Mouse (Mus musculus): ENCODE results near the gene Cfap161. TPM values are rescaled to one million over a fixed set of nuclear protein-coding genes. Genes with fewer than 3 reads are reported as not detected.

The Cfap161 gene
- polyA plus RNA-seq, 1 experiment from 2014 or later = 1.4 TPM

DNA sequence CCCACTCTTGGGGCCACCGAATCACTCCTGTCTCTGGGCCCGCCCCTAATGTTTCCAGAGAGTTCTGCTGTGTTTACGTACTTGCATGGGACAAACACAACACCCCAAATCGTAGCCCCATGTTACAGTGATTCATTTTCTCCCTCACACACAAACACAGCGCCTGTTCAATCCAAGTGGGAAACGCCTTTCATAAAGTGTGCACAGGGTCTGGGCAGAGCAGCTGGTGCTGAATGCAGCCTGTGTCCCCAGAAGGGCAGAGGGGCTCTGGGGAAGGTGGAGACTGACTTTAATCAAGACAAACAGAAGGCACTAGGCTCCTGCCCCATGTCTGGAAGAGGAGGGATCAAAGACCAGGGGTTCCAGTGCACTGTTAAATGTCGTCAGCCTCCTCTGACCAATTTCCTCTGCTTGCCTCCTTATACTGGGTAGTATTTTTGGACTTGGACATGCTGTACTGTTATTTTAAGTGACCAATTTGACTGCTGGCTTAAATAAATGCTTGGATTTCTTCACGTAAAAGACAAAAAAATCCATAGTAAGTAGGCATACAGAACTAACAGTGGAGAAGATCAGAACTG is 48.5 kb downstream of the Cfap161 start:
- H3K27ac ChIP-seq = no peak overlapping the region
- no peak overlapping the region for H3K4me3 ChIP-seq (replicated peaks; ENCODE audit: low read length)
- no peak overlapping the region for H3K9ac ChIP-seq
- peaks cover 5% of the 10 kb centered on the region; the same call in 1 of the 2 replicates for H3K4me1 ChIP-seq (replicated peaks; ENCODE audit: control insufficient read depth, insufficient read depth, low read length)
- H3K36me3 ChIP-seq (replicated peaks; ENCODE audit: control insufficient read depth, insufficient read depth) = no peaks in the 10 kb centered on the region
- H3K27me3 ChIP-seq (ENCODE audit: control insufficient read depth, insufficient read depth, low read length) = no peaks in the 10 kb centered on the region
- H3K4me2 ChIP-seq (replicated peaks) = 0 out of 2 replicates have a peak overlapping the region, but pooled peaks have one; percentile 11
- DNase-seq (ENCODE audit: low spot score) (no peak), ATAC-seq (ENCODE audit: low FRiP score) (no peak)
- H3K9me3 ChIP-seq (ENCODE audit: control insufficient read depth, low read length) = no peaks in the 10 kb centered on the region
- WGBS = 61% methylated on average over 8 of the region's 8 CpGs

DNA sequence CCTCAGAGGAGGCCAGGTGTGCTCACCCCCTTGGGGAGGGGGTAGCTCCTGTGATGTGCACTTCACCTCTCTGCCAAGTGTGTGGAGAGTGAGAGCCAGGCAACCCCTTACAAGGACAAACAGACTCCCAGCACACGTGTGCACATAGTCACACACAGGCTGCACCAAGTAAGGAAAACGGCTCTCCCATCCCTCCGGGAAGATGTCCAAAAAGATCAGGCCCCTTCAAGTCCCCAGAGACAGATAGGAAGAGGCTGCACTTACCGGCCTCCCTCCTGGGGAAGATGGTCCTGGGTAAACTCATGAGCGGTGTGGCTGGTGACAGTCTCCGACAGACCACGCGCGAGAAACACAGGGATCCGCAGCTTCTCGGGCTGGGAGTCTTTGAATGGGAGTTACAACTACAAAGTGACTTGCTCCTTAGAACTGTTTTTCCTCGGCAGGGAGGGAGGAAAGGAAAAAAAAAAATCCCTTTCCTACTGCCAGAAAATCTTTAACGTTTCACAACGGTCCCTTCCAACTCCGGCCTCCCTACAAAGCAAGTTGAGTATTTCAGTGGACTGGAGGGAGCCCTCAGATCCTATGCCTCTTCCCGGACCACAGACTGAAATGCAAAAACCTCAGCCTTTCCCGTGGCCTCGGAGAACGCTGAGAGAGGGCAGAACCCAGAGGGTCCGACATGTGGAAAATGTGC is 49.1 kb downstream of the Cfap161 start, which contains the start of gene Il16:
Gene Il16, minus strand, starts transcription at position 314 of the 694 bp plus-strand sequence.
- H3K27me3 ChIP-seq (ENCODE audit: control insufficient read depth, insufficient read depth, low read length) = no peaks in the 10 kb centered on the region
- 48% methylated on average over 20 of the region's 20 CpGs for WGBS
- no peak within 1 kb of the TSS for H3K27ac ChIP-seq
- peaks cover 5% of the 10 kb centered on the region; the same call in 1 of the 2 replicates for H3K4me1 ChIP-seq (replicated peaks; ENCODE audit: control insufficient read depth, insufficient read depth, low read length)
- H3K9me3 ChIP-seq (ENCODE audit: control insufficient read depth, low read length) = no peaks in the 10 kb centered on the region
- H3K9ac ChIP-seq = no peak within 1 kb of the TSS
- DNase-seq (ENCODE audit: low spot score) (no peak), ATAC-seq (ENCODE audit: low FRiP score) (no peak)
- 0 out of 2 replicates have a peak within 1 kb of the TSS, but pooled peaks have one; percentile 11 for H3K4me2 ChIP-seq (replicated peaks)
- H3K36me3 ChIP-seq (replicated peaks; ENCODE audit: control insufficient read depth, insufficient read depth) = no peaks in the 10 kb centered on the region
- no peak within 1 kb of the TSS for H3K4me3 ChIP-seq (replicated peaks; ENCODE audit: low read length)

DNA sequence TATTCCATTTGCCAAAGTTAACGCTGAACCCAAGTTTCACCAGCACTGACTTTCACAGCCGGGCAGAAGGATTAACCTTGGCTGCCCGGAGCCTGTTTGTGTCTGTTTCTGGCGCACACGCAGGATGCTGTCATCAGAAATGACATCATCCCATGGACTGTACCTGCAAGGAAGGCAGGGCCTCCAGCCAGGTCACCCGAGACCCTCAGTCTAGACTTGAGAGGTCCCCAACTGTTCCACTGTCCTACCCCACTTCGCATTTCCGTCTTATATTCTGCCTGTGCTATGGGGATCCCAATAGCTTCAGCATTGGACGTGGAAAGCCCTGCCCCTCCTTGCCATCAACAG is 49.6 kb downstream of the Cfap161 start:
- no peaks in the 10 kb centered on the region for H3K27me3 ChIP-seq (ENCODE audit: control insufficient read depth, insufficient read depth, low read length)
- H3K4me1 ChIP-seq (replicated peaks; ENCODE audit: control insufficient read depth, insufficient read depth, low read length) = peaks cover 5% of the 10 kb centered on the region; the same call in 1 of the 2 replicates
- H3K4me3 ChIP-seq (replicated peaks; ENCODE audit: low read length) = no peak overlapping the region
- no peak for DNase-seq (ENCODE audit: low spot score)
- H3K9ac ChIP-seq = no peak overlapping the region
- no peaks in the 10 kb centered on the region for H3K36me3 ChIP-seq (replicated peaks; ENCODE audit: control insufficient read depth, insufficient read depth)
- 87% methylated on average over 9 of the region's 9 CpGs for whole genome bisulfite sequencing
- H3K9me3 ChIP-seq (ENCODE audit: control insufficient read depth, low read length) = no peaks in the 10 kb centered on the region
- 0 out of 2 replicates have a peak overlapping the region, but pooled peaks have one; percentile 11 for H3K4me2 ChIP-seq (replicated peaks)
- peak; percentile 27; the same call in 1 of the 2 replicates for ATAC-seq (ENCODE audit: low FRiP score)
- no peak overlapping the region for H3K27ac ChIP-seq

GRCm38 (mm10) chr7:83744250-83744649 is 50.4 kb downstream of the Cfap161 start:
- Histone ChIP-seq H3K4me2 (replicated peaks) (no peak overlapping the region), H3K9me3 (ENCODE audit: control insufficient read depth, low read length) (no peaks in the 10 kb centered on the region), H3K9ac (no peak overlapping the region), H3K36me3 (replicated peaks; ENCODE audit: control insufficient read depth, insufficient read depth) (no peaks in the 10 kb centered on the region), H3K4me1 (replicated peaks; ENCODE audit: control insufficient read depth, insufficient read depth, low read length) (peaks cover 5% of the 10 kb centered on the region; the same call in 1 of the 2 replicates), H3K27me3 (ENCODE audit: control insufficient read depth, insufficient read depth, low read length) (no peaks in the 10 kb centered on the region), H3K27ac (no peak overlapping the region), H3K4me3 (replicated peaks; ENCODE audit: low read length) (no peak overlapping the region)
- DNase-seq (ENCODE audit: low spot score) (no peak), ATAC-seq (ENCODE audit: low FRiP score) (no peak)
- 86% methylated on average over 4 of the region's 4 CpGs for WGBS

- Histone ChIP-seq H3K36me3 (replicated peaks; ENCODE audit: control insufficient read depth, insufficient read depth) (no peaks in the 10 kb centered on the region), H3K4me1 (replicated peaks; ENCODE audit: control insufficient read depth, insufficient read depth, low read length) (peaks cover 5% of the 10 kb centered on the region; the same call in 1 of the 2 replicates), H3K27ac (no peak overlapping the region), H3K9me3 (ENCODE audit: control insufficient read depth, low read length) (no peaks in the 10 kb centered on the region), H3K4me2 (replicated peaks) (no peak overlapping the region), H3K9ac (no peak overlapping the region), H3K4me3 (replicated peaks; ENCODE audit: low read length) (no peak overlapping the region), H3K27me3 (ENCODE audit: control insufficient read depth, insufficient read depth, low read length) (no peaks in the 10 kb centered on the region)
- WGBS = 61% methylated on average over 3 of the region's 3 CpGs
- DNase-seq (ENCODE audit: low spot score) (no peak), ATAC-seq (ENCODE audit: low FRiP score) (no peak)
These were observed 52.0 kb downstream of the Cfap161 start for GRCm38 (mm10) chr7:83742690-83743089.

DNA sequence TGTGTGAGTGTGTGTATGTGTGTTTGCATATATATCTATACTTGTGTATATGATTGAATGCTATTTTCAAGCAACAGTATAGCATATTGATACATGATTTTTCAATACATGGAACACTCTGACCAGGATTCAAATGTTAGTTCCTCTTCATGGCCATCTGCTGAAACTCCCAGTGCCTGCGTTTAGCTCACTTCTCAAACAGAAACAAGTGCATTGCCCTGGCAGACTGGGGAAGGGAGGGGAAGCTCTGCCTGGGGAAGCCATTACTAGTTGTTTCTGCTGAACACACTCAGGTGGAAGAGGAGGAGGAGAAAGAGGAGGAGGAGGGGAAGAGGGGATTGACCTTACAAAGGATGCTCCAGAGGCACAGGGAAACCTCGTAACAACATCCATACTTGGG is 52.7 kb downstream of the Cfap161 start:
- 81% methylated on average over 2 of the region's 2 CpGs for WGBS
- DNase-seq (ENCODE audit: low spot score) (no peak), ATAC-seq (ENCODE audit: low FRiP score) (no peak)
- no peak overlapping the region for H3K27ac ChIP-seq
- H3K4me1 ChIP-seq (replicated peaks; ENCODE audit: control insufficient read depth, insufficient read depth, low read length) = peaks cover 5% of the 10 kb centered on the region; the same call in 1 of the 2 replicates
- H3K27me3 ChIP-seq (ENCODE audit: control insufficient read depth, insufficient read depth, low read length) = no peaks in the 10 kb centered on the region
- no peak overlapping the region for H3K4me2 ChIP-seq (replicated peaks)
- no peak overlapping the region for H3K4me3 ChIP-seq (replicated peaks; ENCODE audit: low read length)
- H3K36me3 ChIP-seq (replicated peaks; ENCODE audit: control insufficient read depth, insufficient read depth) = no peaks in the 10 kb centered on the region
- H3K9me3 ChIP-seq (ENCODE audit: control insufficient read depth, low read length) = no peaks in the 10 kb centered on the region
- H3K9ac ChIP-seq = no peak overlapping the region

DNA sequence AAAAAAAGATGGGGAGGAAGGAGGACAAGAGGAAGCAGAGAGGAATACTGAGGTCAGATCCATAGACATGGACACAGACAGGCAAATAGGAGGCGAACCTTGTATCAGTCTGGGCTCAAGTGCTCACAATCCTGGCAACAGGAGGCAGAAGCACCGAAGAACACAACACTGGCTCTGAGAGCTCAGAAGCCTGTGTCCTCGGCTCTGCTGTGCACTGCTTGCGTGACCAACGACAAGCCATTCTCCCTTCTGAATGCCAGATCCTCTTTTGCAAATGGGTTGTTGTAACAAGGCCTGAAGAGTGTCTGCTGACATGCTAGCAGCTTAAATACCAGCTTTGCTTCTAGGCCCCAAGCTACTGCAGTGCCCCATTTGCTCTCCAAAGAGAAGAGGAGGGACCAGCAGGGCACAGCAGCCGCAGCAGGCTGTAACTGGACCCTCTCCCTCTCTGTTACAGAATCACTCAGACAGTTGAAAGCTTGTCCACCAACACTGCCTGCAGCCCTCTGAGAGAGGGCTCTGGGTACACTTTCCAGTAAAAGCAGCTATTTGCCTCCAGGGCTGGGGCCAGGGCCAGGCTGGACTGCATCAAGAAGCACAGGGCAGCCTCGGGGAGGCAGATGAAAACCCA is 54.9 kb downstream of the Cfap161 start:
- no peak overlapping the region for H3K27ac ChIP-seq

DNA sequence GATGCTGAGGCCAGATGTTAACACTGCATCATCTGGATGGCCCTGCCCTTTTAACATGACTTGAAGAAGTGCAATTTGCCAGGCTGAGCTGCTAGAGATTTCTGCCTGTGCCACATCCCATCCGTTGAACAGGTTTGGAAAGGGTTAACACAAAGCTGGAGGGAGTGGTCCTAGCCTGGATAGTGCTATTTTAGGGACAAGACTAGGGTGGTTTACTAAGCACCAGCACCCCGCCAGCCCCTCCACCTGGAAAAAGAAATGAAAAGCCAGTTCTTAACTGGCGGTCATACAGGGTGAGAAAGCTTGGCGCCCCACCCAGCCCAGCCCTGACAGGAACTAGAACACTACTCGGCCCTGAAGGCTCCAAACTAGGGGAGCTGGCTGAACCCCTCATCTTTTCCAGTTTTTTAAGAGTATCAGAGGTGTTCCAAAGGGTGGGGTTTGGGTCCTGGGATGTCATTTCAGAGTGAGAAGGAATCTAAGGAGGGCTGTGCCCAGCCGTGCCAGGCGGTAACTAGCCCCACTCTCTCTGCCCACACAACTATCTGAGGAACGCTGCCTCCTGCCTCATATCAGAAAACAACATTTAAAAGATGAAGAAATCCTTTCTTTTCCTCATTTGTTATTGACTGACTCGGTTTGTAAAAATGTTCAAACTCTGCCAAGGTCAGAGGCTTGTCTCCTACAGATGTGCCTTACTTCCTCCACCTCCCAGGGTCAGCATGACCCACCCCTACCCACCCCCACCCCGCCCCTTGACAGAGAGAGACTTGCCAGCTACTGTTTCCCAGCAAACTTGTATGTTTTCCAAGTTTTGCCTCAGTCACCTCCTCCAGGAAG is 55.8 kb downstream of the Cfap161 start:
- 82% methylated on average over 10 of the region's 10 CpGs for WGBS
- Histone ChIP-seq H3K4me2 (replicated peaks) (no peak overlapping the region), H3K27ac (no peak overlapping the region), H3K4me1 (replicated peaks; ENCODE audit: control insufficient read depth, insufficient read depth, low read length) (no peaks in the 10 kb centered on the region), H3K9me3 (ENCODE audit: control insufficient read depth, low read length) (no peaks in the 10 kb centered on the region), H3K4me3 (replicated peaks; ENCODE audit: low read length) (no peak overlapping the region), H3K9ac (no peak overlapping the region), H3K27me3 (ENCODE audit: control insufficient read depth, insufficient read depth, low read length) (no peaks in the 10 kb centered on the region), H3K36me3 (replicated peaks; ENCODE audit: control insufficient read depth, insufficient read depth) (no peaks in the 10 kb centered on the region)
- DNase-seq (ENCODE audit: low spot score) = no peak
- ATAC-seq (ENCODE audit: low FRiP score) = no peak

More for the DNA sequence above, 54.9 kb downstream of the Cfap161 start:
- DNase-seq (ENCODE audit: low spot score) = no peak
- Histone ChIP-seq H3K27me3 (ENCODE audit: control insufficient read depth, insufficient read depth, low read length) (no peaks in the 10 kb centered on the region), H3K4me2 (replicated peaks) (no peak overlapping the region), H3K4me1 (replicated peaks; ENCODE audit: control insufficient read depth, insufficient read depth, low read length) (peaks cover 5% of the 10 kb centered on the region; the same call in 1 of the 2 replicates), H3K9ac (no peak overlapping the region), H3K9me3 (ENCODE audit: control insufficient read depth, low read length) (no peaks in the 10 kb centered on the region), H3K4me3 (replicated peaks; ENCODE audit: low read length) (no peak overlapping the region), H3K36me3 (replicated peaks; ENCODE audit: control insufficient read depth, insufficient read depth) (no peaks in the 10 kb centered on the region)
- 54% methylated on average over 7 of the region's 7 CpGs for WGBS
- no peak for ATAC-seq (ENCODE audit: low FRiP score)

Measured in hindbrain, embryonic 14.5 days (tissue).